Mouse (Mus musculus): ENCODE measurements around the gene Skp1a. TPM values are rescaled to one million over a fixed set of nuclear protein-coding genes. Genes with fewer than 3 reads are reported as not detected.

Skp1a gene
- total RNA-seq, 1 experiment: 317 TPM

DNA sequence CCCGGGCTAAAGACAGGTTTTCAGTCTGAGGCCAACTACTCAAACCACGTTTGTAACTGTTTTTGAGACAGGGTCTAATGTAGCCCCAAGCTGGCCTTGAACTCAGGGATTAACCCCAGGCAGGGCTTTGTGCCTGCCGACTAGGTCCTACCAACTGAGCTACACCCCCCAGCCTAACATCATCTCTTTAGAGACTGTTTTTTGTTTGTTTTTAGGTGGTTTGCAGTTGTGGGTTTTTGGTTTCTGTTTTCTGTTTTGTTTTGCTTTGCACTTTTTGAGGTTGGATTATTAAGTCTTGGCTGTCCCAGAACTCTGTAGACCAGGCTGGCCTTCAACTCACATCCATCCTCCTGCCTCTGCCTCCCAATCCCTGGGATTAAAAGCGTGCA is 42.1 kb downstream of the Skp1a start:
- no peak for TF ChIP-seq CHD2 (IDR thresholded peaks at IDR 0.05; ENCODE audit: low read depth, low read length)
- TF ChIP-seq ZC3H11A (IDR thresholded peaks at IDR 0.05; ENCODE audit: borderline replicate concordance, low read depth, low read length): no peak
- no peak for TF ChIP-seq HCFC1 (IDR thresholded peaks at IDR 0.05; ENCODE audit: borderline replicate concordance, insufficient read depth, low read length)
- TF ChIP-seq ZNF384 (IDR thresholded peaks at IDR 0.05; ENCODE audit: low read depth, low read length): no peak
- no peak for TF ChIP-seq MAFK (IDR thresholded peaks at IDR 0.05; ENCODE audit: insufficient read depth, low read depth, low read length)
- H3K36me3 ChIP-seq (ENCODE audit: control insufficient read depth, insufficient read depth, low read length, poor library complexity, severe bottlenecking): peaks cover 9% of the 10 kb centered on the region; the same call in 1 of the 2 replicates
- in situ Hi-C loops (cut with MboI; ENCODE audit: low sequenced_read_pairs in 2 of 2, unreplicated experiment in 2 of 2): no loop called here
- no peak overlapping the region for H3K9ac ChIP-seq (ENCODE audit: insufficient read depth, low read depth, low read length, poor library complexity, severe bottlenecking)
- no peak for DNase-seq (ENCODE audit: low read depth, low spot score)
- no peak overlapping the region for H3K27ac ChIP-seq (ENCODE audit: insufficient read depth, low read depth, low read length, poor library complexity, severe bottlenecking)
- no peak overlapping the region for H3K4me3 ChIP-seq (ENCODE audit: insufficient read depth in 1 of 2, low read depth in 1 of 2, low read length in 2 of 2, poor library complexity in 1 of 2, severe bottlenecking in 1 of 2)
- no peaks in the 10 kb centered on the region for H3K9me3 ChIP-seq (ENCODE audit: control insufficient read depth, insufficient read depth, low read depth, low read length)
- peaks cover 7 to 18% of the 10 kb centered on the region in 2 experiments; a peak in 3 of 4 replicates for H3K4me1 ChIP-seq (ENCODE audit: control insufficient read depth in 2 of 2, insufficient read depth in 2 of 2, low read length in 2 of 2, poor library complexity in 1 of 2)

GRCm38 (mm10) chr11:52274456-52275112 is 42.8 kb downstream of the Skp1a start:
- Histone ChIP-seq H3K36me3 (ENCODE audit: control insufficient read depth, insufficient read depth, low read length, poor library complexity, severe bottlenecking) (peaks cover 11% of the 10 kb centered on the region; the same call in 1 of the 2 replicates), H3K27ac (ENCODE audit: insufficient read depth, low read depth, low read length, poor library complexity, severe bottlenecking) (0 out of 2 replicates have a peak overlapping the region, but pooled peaks have one; percentile 6), H3K4me1 (ENCODE audit: control insufficient read depth in 2 of 2, insufficient read depth in 2 of 2, low read length in 2 of 2, poor library complexity in 1 of 2) (peaks cover 7 to 17% of the 10 kb centered on the region in 2 experiments; a peak in 3 of 4 replicates), H3K9me3 (ENCODE audit: control insufficient read depth, insufficient read depth, low read depth, low read length) (no peaks in the 10 kb centered on the region), H3K4me3 (ENCODE audit: insufficient read depth in 1 of 2, low read depth in 1 of 2, low read length in 2 of 2, poor library complexity in 1 of 2, severe bottlenecking in 1 of 2) (peak overlapping the region; percentile 21; a peak in 2 of 4 replicates), H3K9ac (ENCODE audit: insufficient read depth, low read depth, low read length, poor library complexity, severe bottlenecking) (no peak overlapping the region)
- TF ChIP-seq ZNF384 (IDR thresholded peaks at IDR 0.05; ENCODE audit: low read depth, low read length): no peak
- TF ChIP-seq CHD2 (IDR thresholded peaks at IDR 0.05; ENCODE audit: low read depth, low read length): no peak
- no peak for TF ChIP-seq ZC3H11A (IDR thresholded peaks at IDR 0.05; ENCODE audit: borderline replicate concordance, low read depth, low read length)
- no peak for TF ChIP-seq HCFC1 (IDR thresholded peaks at IDR 0.05; ENCODE audit: borderline replicate concordance, insufficient read depth, low read length)
- TF ChIP-seq MAFK (IDR thresholded peaks at IDR 0.05; ENCODE audit: insufficient read depth, low read depth, low read length): no peak
- no peak for DNase-seq (ENCODE audit: low read depth, low spot score)
- in situ Hi-C loops (cut with MboI; ENCODE audit: low sequenced_read_pairs in 2 of 2, unreplicated experiment in 2 of 2): no loop called here

GRCm38 (mm10) chr11:52275366-52275765 is 43.6 kb downstream of the Skp1a start:
- Histone ChIP-seq H3K9me3 (ENCODE audit: control insufficient read depth, insufficient read depth, low read depth, low read length) (no peaks in the 10 kb centered on the region), H3K4me3 (ENCODE audit: insufficient read depth in 1 of 2, low read depth in 1 of 2, low read length in 2 of 2, poor library complexity in 1 of 2, severe bottlenecking in 1 of 2) (no peak overlapping the region), H3K9ac (ENCODE audit: insufficient read depth, low read depth, low read length, poor library complexity, severe bottlenecking) (no peak overlapping the region), H3K4me1 (ENCODE audit: control insufficient read depth in 2 of 2, insufficient read depth in 2 of 2, low read length in 2 of 2, poor library complexity in 1 of 2) (peaks cover 7 to 17% of the 10 kb centered on the region in 2 experiments; a peak in 3 of 4 replicates), H3K36me3 (ENCODE audit: control insufficient read depth, insufficient read depth, low read length, poor library complexity, severe bottlenecking) (peaks cover 16% of the 10 kb centered on the region; the same call in 1 of the 2 replicates), H3K27ac (ENCODE audit: insufficient read depth, low read depth, low read length, poor library complexity, severe bottlenecking) (no peak overlapping the region)
- DNase-seq (ENCODE audit: low read depth, low spot score): no peak
- TF ChIP-seq MAFK (IDR thresholded peaks at IDR 0.05; ENCODE audit: insufficient read depth, low read depth, low read length): no peak
- no peak for TF ChIP-seq CHD2 (IDR thresholded peaks at IDR 0.05; ENCODE audit: low read depth, low read length)
- no peak for TF ChIP-seq HCFC1 (IDR thresholded peaks at IDR 0.05; ENCODE audit: borderline replicate concordance, insufficient read depth, low read length)
- TF ChIP-seq ZC3H11A (IDR thresholded peaks at IDR 0.05; ENCODE audit: borderline replicate concordance, low read depth, low read length): no peak
- TF ChIP-seq ZNF384 (IDR thresholded peaks at IDR 0.05; ENCODE audit: low read depth, low read length): no peak
- in situ Hi-C loops (cut with MboI; ENCODE audit: low sequenced_read_pairs in 2 of 2, unreplicated experiment in 2 of 2): no loop called here

GRCm38 (mm10) chr11:52275774-52276555 is 44.2 kb downstream of the Skp1a start:
- TF ChIP-seq HCFC1 (IDR thresholded peaks at IDR 0.05; ENCODE audit: borderline replicate concordance, insufficient read depth, low read length): no peak
- TF ChIP-seq ZC3H11A (IDR thresholded peaks at IDR 0.05; ENCODE audit: borderline replicate concordance, low read depth, low read length): no peak
- TF ChIP-seq CHD2 (IDR thresholded peaks at IDR 0.05; ENCODE audit: low read depth, low read length): no peak
- TF ChIP-seq MAFK (IDR thresholded peaks at IDR 0.05; ENCODE audit: insufficient read depth, low read depth, low read length): no peak
- no peak for TF ChIP-seq ZNF384 (IDR thresholded peaks at IDR 0.05; ENCODE audit: low read depth, low read length)
- H3K9ac ChIP-seq (ENCODE audit: insufficient read depth, low read depth, low read length, poor library complexity, severe bottlenecking): no peak overlapping the region
- peaks cover 22% of the 10 kb centered on the region; the same call in 1 of the 2 replicates for H3K36me3 ChIP-seq (ENCODE audit: control insufficient read depth, insufficient read depth, low read length, poor library complexity, severe bottlenecking)
- no peaks in the 10 kb centered on the region for H3K9me3 ChIP-seq (ENCODE audit: control insufficient read depth, insufficient read depth, low read depth, low read length)
- in situ Hi-C loops (cut with MboI; ENCODE audit: low sequenced_read_pairs in 2 of 2, unreplicated experiment in 2 of 2): no loop called here
- no peak for DNase-seq (ENCODE audit: low read depth, low spot score)
- H3K4me1 ChIP-seq (ENCODE audit: control insufficient read depth in 2 of 2, insufficient read depth in 2 of 2, low read length in 2 of 2, poor library complexity in 1 of 2): peaks cover 7 to 17% of the 10 kb centered on the region in 2 experiments; a peak in 3 of 4 replicates
- H3K27ac ChIP-seq (ENCODE audit: insufficient read depth, low read depth, low read length, poor library complexity, severe bottlenecking): no peak overlapping the region
- no peak overlapping the region for H3K4me3 ChIP-seq (ENCODE audit: insufficient read depth in 1 of 2, low read depth in 1 of 2, low read length in 2 of 2, poor library complexity in 1 of 2, severe bottlenecking in 1 of 2)
